Mouse (Mus musculus) yolk sac, embryonic 10.5 days (tissue): Measurements from ENCODE around the gene BC004004.
"Not testable (repeated sequence)": the region's sequence is repeated elsewhere in the genome, so short reads cannot be mapped to it uniquely, and the experiment has no call there.

Experiments used
- DNase-seq: peaks from one replicate; pipeline ENCODE4 v3.0.0-alpha.2; 2017; ENCODE audit warnings: low spot score

The BC004004 gene

DNA sequence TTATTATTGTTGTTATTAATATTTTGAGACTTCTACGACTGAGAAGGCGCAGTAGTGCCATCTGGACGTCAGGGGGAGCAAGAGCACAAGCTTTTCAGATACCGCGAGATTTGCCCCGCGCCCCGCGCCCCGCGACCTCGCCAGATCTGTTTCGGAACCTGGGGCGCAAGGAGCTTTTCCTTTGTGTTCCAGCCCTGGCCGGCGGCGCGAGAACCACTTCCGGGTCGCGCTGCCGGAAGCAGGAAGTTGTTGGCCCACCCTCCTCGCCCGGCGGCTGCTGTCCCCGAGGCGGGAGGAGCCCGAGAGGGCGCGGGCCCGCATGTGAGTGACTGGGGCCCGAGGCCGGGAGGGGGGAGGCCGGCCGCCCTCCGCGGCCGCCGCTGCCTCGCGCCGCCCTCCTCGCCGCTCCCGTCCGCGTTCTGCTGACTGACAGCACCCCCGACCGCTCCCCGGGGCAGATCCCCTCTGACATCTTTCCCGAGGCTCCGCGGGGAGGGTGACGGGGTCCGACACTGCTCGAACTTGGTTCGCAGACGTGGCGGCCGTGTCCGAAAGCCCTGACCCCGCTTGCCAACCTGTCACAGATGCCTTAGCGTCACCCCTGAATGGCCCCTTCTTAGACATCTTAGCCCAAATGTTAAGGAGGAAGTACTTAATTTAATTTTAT lies at the start of gene BC004004:
Gene BC004004, plus strand, starts transcription at position 107 of the 667 bp plus-strand sequence.
- DNase-seq = peak; percentile 94

DNA sequence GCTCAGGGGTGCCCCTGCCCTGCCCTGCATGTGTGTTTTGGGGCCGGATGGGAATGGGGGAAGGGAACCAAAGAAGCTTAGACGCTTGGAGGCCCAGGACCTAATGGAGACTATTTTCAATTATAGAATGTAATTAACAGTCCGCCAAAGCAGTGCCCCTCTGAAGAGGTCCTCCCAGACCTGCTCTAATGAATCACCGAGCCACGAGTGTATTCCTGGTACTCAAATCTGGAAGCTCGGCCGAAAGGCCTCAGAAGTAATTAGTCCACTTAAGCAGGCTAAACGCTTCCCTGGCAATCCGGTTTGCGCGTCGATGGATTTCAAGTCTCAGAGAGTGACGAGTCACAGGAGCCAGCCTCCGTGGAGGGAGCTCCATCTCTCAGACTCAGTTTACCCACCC lies 48.0 kb upstream of the BC004004 start:
- DNase-seq = no peak

DNA sequence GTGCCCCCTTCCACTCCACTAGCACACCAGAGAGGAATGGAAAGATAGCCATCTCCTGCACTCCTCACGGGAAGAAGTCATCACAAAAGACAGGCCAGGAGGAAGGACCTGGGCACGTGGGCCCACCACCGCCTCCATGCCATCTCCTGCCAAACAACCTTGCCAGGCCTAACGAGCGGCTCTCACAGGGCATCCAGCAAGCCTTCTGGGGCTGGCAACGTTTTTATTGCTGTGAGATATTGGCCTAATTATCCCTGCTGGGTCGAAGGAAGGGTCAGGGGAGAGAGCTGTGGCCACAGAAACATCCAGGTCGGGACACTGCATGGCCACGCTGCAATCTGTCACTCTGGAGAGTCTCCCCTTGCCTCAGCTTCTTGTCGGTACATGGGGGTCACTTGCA lies 37.5 kb upstream of the BC004004 start:
- DNase-seq = no peak

DNA sequence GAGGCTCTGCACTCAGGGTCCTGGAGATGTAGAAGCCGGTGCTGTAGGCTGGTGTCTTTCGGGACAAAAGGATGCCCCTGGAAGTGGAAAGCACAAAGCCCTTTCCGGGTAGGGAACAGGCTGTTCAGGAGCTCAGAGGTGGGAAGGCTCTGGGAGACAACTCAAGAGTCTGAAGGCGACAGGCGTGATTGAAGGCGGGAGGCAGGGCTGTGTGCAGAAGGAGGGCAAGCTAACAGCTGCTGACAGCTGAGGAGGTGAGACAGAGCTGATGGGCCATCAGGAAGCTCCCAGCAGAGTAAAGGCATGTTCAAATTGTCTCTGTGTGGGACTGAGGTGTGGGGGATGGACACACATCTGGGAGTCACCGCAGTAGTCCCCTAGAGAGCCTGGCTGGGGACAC lies 32.5 kb upstream of the BC004004 start:
- no peak for DNase-seq

DNA sequence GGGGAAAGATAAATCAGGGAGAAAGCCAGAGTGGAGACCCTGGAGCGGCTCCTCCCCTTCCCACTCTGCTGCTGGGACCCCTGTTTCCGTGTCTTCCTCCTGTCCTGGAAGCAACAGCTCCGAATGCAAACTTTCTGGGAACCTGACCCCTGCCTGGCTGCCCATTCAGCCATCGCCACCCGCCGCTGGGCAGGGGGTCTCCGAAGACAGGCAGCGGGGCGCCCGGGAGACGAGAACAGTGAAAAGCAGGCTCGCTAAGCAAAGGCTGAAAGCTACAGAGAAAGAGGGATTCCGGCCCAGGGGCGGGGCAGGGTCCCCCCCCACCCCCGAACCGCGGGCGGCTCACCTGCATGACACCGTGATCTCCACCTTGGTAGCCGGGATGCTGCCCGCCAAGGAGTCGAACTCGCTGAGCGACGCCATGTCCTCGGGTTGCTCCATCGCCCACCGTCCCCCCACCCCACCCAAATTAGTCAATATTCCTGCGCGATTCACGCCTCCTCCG lies 31.3 kb upstream of the BC004004 start:
- DNase-seq = no peak

DNA sequence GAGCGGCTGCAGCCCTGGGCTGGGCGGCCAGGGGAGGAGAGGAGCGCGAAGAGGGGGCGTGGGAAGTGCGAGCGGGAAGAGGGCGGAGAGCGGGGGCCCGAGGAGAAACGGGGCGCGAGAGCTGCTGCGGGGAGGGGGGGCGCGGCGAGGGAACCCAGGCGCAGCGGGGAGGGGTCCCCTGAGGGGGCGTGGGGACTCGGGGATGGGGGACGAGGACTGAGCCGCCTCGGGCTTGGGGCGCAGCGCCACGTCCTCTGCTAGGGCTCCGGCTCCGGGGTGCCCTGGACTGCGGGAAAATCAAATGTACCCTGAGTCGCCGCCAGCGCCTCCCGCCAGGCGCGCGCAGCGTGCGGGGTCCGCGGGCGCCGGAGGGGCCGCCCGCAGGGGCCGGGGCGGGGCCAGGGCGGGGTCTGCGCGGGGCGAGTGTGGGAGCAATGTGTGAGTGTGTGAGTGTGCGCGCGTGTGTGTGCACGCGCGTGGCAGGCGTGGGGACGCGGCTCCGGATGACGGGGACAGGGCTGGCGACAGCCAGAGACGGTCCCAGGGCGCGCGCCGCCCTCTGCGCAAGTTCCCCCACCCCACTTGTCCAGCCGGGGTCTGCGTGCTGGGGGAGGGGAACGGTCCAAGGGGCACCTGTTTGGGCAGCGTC lies 30.7 kb upstream of the BC004004 start, which contains the start of gene Cpne5:
Gene Cpne5, minus strand, starts transcription at position 396 of the 649 bp plus-strand sequence.
- DNase-seq = no peak

DNA sequence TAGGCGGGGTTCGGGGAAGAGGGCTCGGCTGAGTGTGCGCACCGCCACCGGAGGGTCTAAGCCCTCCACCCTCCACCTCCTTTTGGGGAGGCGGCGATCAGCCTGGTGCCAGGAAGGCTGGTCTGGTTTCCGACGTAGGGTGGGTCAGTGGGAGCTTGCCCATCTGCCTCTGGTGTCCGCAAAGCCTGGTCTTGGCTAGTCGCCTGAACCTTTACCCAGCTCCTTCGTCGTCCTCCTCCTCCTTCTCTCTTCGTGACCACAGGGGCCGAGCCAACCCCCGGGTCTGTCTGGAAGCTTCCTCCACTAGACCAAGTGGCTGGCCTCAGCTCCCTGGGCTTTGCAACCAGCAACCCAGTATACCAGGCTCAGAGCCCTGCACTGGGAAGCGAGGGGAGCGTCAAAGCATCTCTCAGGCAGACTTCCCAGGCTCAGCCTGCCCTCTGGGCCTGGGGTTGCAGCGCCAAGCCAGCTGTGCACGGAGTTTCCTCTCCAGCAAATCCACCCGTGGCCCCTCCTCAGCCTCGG lies 30.1 kb upstream of the BC004004 start:
- no peak for DNase-seq

DNA sequence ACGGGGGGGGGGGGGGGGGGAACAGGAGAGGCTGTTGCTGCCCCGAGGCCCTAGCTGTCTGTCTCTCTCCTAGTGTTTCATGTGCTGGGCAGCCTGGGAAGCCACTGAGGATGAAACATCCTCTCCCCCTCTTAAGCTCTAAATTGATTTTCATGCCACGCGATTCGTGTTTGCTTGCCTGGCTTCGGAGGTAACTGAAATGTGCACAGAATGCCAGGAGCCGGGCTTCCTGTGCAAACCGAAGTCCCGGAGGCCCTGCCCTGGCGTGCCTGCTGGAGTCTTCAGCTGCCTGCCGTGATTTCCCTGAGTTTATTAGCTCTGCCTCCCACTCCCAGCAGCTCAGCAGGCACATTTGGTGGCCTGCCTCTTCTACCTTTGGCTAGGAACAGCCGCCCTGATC lies 23.7 kb upstream of the BC004004 start:
- no peak for DNase-seq

DNA sequence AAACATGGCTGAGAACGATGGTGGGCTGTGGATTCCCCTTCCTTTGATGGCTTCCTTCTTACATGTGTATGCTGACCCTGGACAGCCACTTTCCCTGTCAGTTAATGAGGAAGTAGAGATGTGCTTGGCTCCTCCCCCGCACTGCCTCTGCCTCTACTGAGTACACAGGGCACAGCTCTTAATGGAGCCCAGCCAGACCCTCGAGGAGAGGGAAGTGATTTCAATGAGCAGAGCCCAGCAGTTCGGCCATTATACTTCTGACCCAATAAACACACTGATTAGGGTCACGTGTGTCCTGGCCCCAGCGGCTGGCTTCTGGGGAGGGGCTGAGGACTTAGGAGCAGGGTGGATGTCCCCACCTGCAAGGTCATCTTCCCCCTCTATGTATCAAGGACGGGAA lies 22.9 kb upstream of the BC004004 start:
- DNase-seq = no peak

DNA sequence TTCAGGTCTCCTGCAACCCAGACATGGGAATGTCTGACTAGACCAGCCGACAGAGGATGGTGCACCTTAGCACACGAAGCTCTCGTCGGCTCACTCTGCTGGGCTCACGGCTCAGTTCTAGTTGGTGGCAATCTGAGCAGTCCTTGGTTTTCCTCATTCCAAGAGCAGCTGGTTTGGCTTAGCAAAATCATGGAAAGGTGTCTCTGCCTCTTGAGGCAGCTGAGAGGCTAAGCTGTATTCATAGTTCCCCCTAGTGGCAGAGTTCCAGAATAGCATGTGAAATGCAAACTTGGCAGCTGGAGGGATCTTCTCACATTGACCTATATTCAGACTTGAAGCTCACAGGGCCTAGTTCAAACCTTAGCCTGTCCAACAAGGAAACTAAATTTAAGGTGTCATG lies 22.0 kb upstream of the BC004004 start:
- DNase-seq = peak; percentile 61

DNA sequence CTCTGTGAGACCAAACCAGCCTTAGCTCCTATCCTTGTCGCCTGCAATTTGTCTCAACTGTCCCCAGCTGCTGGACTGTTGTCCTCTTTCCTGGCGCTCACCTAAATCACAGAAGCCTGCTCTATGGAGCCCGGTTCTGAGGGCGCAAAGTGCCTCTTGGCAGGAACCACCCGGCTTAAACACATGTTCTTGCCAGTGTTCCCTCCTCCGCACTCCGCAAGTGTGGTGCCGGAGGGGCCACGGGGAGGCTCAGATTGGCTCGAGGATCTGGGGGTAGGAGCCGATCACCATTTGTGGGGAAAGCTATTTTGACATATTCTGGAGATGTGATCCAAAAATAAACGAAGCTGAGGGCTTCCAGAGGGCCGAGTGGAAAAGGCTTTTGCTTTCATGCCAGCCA lies 20.7 kb upstream of the BC004004 start:
- no peak for DNase-seq

DNA sequence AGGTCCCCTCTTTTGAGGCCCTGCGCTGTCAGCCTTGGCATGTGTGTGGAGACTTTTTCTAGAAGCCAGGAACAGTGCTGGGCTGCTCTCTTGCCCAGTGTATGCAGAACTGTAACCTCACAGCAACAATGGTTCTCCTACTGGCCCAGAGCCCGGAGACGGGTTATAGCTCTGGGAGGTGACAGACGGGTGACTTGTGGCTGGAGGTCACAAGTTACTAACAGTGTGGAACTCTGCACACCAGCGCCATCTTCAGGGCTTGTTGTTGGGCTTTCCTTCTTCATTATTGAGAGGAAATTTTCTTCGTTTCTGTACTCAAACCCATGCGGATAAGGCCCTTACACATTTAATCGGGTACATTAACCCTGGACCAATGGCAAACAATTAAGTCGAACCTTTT lies 19.1 kb upstream of the BC004004 start:
- DNase-seq = peak; percentile 1

DNA sequence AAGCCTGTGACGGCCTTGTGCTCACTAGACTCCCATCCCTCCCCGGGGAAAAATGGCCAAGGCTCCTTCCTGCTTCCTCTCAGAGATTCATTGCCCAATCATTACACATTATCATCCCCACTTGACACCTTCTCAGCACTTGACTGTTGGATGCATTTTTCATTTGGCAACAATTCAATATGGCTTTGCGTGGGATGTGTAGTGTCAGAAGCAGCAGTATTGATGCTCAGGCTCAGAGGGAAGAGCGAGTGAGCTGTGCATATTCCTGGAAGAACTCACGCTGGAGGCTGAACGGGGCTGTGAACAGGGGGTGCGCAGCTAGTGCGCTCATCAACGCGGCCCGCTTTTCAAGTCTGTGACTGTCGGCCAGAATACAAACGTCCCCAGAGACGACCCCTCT lies 17.6 kb upstream of the BC004004 start:
- not testable (repeated sequence) for DNase-seq

DNA sequence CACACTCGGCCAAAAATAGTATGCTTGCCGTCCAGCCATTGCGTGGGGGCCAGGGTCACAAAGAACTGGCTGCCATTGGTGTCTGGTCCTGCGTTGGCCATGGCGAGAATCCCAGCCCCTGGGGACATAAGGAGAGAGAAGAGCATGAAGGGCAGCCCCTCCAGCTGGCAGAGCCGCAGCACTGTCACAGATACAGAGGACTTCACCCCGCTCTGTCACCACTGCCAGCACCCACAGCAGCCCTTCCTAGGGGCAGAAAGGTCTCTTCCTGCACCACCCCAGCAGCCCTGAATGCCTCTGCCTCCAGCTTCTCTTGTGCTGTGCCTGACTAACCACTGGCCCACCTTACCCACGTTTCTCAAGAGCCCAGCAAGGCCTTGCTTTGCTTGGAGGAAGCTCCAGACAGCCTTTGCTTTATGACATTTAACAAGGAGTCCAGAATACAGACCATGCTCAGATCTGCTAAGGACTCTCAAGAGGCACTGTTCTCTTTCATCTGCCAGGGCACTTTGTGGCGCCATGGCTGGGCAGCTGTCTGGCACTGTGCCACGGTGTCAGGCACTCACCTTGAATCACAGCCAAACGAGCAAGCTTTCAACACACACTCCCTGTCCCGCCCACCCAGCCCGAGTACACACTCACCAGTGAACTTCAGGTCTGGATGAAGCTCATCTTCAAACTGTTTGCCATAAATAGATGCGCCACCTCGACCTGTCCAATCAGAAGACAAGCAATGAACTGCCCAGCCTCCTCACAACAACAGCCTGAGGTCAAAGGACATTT lies 16.8 kb upstream of the BC004004 start:
- DNase-seq = no peak

DNA sequence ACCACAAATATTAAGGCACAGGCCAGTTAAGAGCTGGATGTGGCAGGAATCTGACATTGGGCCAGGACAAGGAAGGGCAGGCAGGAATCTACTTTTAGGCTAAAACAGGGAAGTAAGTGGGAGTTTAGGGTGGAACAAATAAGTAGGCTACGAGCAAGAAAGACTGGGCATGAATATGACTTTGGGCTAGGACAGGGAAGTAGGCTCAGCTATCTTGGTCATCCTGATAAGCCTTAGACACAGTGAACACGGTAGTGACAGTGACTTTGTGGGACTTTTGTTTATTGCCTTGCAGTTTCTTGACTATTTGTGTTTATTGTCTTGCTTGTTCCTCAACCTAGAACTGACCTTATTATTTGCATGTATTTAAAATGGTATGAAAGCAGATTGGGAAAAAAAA lies 15.4 kb upstream of the BC004004 start:
- DNase-seq = no peak

DNA sequence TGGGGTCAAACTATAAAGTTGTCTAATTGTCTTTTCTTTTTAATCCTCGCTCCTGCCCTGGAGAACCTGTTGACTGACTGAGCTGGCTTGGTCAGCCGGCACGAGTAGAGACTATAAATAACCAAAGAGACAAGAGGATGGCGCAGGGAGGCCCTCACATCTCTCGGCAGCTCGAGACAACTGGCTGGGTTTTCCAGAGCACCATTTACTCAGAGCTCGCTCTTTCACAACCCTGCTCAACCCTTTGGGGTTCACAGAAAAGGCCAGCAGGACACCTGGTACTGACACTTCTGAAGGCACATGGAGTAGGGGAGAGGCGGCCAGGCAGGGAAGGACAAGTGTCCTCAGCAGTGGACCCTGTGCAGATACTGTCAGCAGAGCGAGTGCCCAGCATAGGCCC lies 14.9 kb upstream of the BC004004 start:
- peak; percentile 1 for DNase-seq

DNA sequence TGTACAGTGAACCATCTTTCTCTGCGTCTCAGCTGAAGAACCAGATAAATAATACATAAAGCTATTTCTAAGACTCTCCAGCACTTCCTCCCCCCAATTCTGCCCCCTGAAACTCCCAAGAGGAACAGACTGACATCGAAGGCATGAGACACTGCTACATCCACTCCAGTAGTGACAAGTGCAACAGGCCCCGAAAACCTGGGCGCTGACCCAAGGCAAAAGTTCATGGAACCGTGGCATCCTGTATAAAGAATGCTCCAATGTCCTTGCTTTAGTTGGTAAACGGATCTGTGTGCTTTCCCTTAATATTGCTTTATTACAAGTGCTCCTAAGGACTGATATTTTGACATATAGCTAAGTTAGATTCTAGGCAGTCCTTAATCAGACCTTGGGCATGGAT lies 13.8 kb upstream of the BC004004 start:
- not testable (repeated sequence) for DNase-seq

DNA sequence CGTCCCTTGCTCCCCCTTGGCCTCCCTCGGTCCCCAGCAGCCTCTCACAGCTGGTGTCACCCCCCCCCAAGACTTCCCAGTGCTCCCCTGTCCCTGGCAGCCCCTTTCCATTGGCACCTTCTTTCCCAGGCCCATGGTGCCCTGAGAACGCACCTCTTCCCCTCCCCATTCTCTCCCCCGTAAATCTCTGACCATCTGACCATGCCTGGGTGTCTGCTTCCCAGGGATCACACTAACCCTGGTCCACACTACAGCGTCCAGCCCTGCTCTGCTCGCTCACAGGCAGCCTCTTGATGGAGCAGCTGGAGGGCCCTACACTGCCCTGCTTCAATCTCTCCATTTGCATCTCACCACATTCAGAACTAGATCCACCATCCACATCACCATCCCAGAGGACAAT lies 12.1 kb upstream of the BC004004 start:
- no peak for DNase-seq

DNA sequence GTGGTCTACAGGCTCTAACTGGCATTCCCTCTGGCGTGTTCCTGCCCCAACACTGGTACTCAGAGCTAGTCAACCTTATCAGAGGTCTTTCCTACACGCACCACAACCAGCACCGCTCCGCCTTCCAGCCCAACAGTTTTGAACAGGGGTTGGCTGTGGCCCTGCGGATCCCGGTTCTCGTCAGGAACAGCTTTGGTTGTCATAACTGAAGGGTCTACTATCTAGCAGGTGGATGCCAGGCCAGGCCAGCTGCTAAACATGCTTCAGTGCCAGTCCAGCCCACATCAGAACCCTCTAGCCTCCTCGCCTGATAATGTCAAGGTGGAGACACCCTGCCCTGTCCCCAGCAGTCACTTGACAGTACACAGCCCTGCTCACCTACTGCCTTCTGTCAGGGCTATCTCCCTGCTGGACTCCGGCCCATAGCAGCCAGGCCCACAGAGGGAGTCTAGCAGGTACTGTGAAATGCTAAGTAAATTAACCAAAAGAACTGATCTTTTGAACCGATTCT lies 11.5 kb upstream of the BC004004 start:
- DNase-seq = peak; percentile 1

DNA sequence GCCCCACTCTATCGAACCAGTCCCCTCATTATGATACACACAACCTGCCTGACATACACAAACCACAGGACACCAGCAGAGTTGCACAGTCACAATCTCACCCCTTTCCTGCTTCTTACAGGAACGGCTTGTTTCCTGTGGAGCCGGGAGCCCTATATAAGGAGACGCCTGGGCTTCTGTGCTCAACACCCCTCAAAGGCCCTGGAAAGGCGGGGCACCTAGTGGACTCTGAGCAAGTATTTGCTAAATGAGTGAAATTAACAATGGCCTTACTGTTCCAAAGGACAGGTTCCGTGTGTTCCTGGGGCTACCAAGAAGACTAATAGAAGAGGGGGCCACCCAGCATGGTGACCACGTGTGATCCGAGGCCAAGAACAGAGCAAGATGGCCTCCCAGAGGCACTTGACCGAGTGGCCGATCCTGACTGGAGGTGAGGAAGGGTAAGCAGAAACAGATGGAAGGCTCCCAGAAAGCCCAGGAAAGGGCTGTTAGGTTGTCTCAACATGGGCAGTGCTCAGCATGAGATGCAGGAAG lies 10.5 kb upstream of the BC004004 start:
- DNase-seq = peak; percentile 1

DNA sequence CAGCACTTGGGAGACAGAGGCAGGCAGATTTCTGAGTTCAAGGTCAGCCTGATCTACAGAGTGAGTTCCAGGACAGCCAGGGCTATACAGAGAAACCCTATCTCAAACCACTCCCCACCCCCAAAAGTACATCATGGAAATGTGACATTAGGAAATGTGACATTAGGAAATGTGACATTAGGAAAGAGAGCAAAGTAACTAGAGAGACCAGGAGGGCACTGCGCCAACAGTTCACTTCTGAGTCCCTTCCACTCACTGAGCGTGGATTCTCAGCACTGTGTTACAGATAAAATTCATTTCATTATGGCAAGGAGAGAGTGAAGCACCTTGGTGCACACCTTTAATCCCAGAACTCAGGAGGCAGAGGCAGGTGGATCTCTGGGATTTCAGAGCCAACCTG lies 9.7 kb upstream of the BC004004 start:
- no peak for DNase-seq

DNA sequence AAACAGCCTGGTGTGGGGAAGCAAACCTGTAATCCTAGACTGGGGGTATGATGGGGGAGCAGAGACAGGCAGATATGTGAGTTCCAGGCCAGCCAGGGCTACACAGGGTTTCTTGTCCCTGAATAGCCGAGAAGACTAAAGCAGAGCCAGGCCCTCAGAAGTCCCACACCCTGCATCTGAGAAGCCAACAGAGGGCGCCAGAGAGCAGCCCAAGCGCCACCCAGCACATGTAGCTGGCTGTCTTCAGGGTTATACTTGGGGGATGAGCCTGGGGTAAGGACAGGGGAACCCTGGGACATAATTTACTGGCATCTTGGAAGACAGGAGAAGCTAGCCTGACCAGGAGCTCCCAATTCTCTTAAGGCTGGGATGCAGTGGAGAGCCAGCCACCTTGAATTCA lies 9.1 kb upstream of the BC004004 start:
- peak; percentile 66 for DNase-seq
